Mouse (Mus musculus) neural tube, embryonic 13.5 days (tissue): ENCODE measurements around the gene Gstz1. TPM values are rescaled to one million over a fixed set of nuclear protein-coding genes. Genes with fewer than 3 reads are reported as not detected.

ENCODE experiments used
- ATAC-seq: fragments of 200-750 bp; cut with Nextera tagmentation; 2 replicates; pipeline ENCODE4 v1.8.0; 2017; ENCODE audit warnings: low read depth, mild to moderate bottlenecking, moderate TSS enrichment, moderate library complexity
- H3K27ac ChIP-seq: fragments of 300-500 bp; sonication (generic); replicated peaks from 2 replicates; pipeline ENCODE4 v1.5.1; 2015; ENCODE audit warnings: moderate library complexity, mild to moderate bottlenecking, inconsistent platforms
- H3K27me3 ChIP-seq: fragments of 300-500 bp; sonication (generic); 2 replicates; pipeline ENCODE4 v1.6.1; 2015; ENCODE audit warnings: mild to moderate bottlenecking, inconsistent platforms
- H3K36me3 ChIP-seq: fragments of 300-500 bp; sonication (generic); 2 replicates; pipeline ENCODE4 v1.6.1; 2015; ENCODE audit warnings: mild to moderate bottlenecking, inconsistent platforms
- H3K4me1 ChIP-seq: fragments of 300-500 bp; sonication (generic); replicated peaks from 2 replicates; pipeline ENCODE4 v1.6.1; 2015; ENCODE audit warnings: inconsistent platforms
- H3K4me2 ChIP-seq: fragments of 300-500 bp; sonication (generic); 2 replicates; pipeline ENCODE4 v1.6.1; 2015; ENCODE audit warnings: inconsistent platforms, mild to moderate bottlenecking, moderate library complexity
- H3K4me3 ChIP-seq: fragments of 300-500 bp; sonication (generic); 2 replicates; pipeline ENCODE4 v1.5.1; 2015; ENCODE audit warnings: mild to moderate bottlenecking, inconsistent platforms
- H3K9ac ChIP-seq: fragments of 300-500 bp; sonication (generic); 2 replicates; pipeline ENCODE4 v1.6.1; 2015; ENCODE audit warnings: moderate library complexity, mild to moderate bottlenecking, inconsistent platforms
- H3K9me3 ChIP-seq: fragments of 300-500 bp; sonication (generic); 2 replicates; pipeline ENCODE4 v1.6.1; 2016; ENCODE audit warnings: inconsistent platforms
- WGBS: fragments of 180-500 bp; shearing (Covaris S2); methylation state at CpG from one replicate; pipeline ENCODE4 v1.1.7; 2015; 5-methylcytosine and 5-hydroxymethylcytosine counted together
- polyA plus RNA-seq: library from polyadenylated mRNA; unstranded; fragments of >200 nt; fragmentation: Nextera tagmentation; extraction: Ambion mirVana; gene quantifications from 2 replicates; pipeline ENCODE4 v1.2.1, GENCODE M21; 2015

Gstz1 gene
- 23.6 and 28.0 TPM in 2 replicates for polyA plus RNA-seq

- Histone ChIP-seq H3K4me1 (peaks cover 26% of the 10 kb centered on the region), H3K27me3 (no peaks in the 10 kb centered on the region), H3K4me3 (peak within 1 kb of the TSS; percentile 76), H3K36me3 (peaks cover 8% of the 10 kb centered on the region; the same call in 1 of the 2 replicates), H3K9me3 (no peaks in the 10 kb centered on the region), H3K9ac (peak within 1 kb of the TSS; percentile 76), H3K4me2 (peak within 1 kb of the TSS; percentile 65), H3K27ac (peak within 1 kb of the TSS; percentile 98)
- under 1% methylated on average over 27 of the region's 27 CpGs for WGBS
- peak; percentile 92 for ATAC-seq
These were observed at the start of gene Gstz1 for GRCm38 (mm10) chr12:87146966-87147365. Gene Gstz1, plus strand, starts transcription at chr12:87147165.

- Histone ChIP-seq H3K27ac (no peak overlapping the region), H3K4me1 (peaks cover 11% of the 10 kb centered on the region), H3K9ac (no peak overlapping the region), H3K9me3 (no peaks in the 10 kb centered on the region), H3K36me3 (no peaks in the 10 kb centered on the region), H3K4me3 (no peak overlapping the region), H3K4me2 (no peak overlapping the region), H3K27me3 (peaks cover 39% of the 10 kb centered on the region)
- no peak for ATAC-seq
- 90% methylated on average over 4 of the region's 4 CpGs for WGBS
These were observed 46.6 kb upstream of the Gstz1 start for GRCm38 (mm10) chr12:87100331-87100730.

GRCm38 (mm10) chr12:87102165-87102631 lies 44.8 kb upstream of the Gstz1 start, which contains the start of gene Ngb:
Gene Ngb, minus strand, starts transcription at chr12:87102539.
- no peaks in the 10 kb centered on the region for H3K9me3 ChIP-seq
- peak within 1 kb of the TSS; percentile 53; the same call in 1 of the 2 replicates for H3K9ac ChIP-seq
- no peak; the same call in 1 of the 2 replicates for ATAC-seq
- no peaks in the 10 kb centered on the region for H3K36me3 ChIP-seq
- H3K27me3 ChIP-seq = peaks cover 39% of the 10 kb centered on the region
- H3K27ac ChIP-seq = no peak within 1 kb of the TSS
- peak within 1 kb of the TSS; percentile 36 for H3K4me3 ChIP-seq
- peak within 1 kb of the TSS; percentile 63 for H3K4me2 ChIP-seq
- 3% methylated on average over 32 of the region's 32 CpGs for WGBS
- H3K4me1 ChIP-seq = peaks cover 11% of the 10 kb centered on the region

- ATAC-seq = no peak
- no peak overlapping the region for H3K4me3 ChIP-seq
- 91% methylated on average over 4 of the region's 4 CpGs for WGBS
- peaks cover 14% of the 10 kb centered on the region for H3K4me1 ChIP-seq
- peaks cover 5% of the 10 kb centered on the region; the same call in 1 of the 2 replicates for H3K36me3 ChIP-seq
- H3K27me3 ChIP-seq = peaks cover 39% of the 10 kb centered on the region
- no peak overlapping the region for H3K4me2 ChIP-seq
- no peak overlapping the region for H3K27ac ChIP-seq
- H3K9ac ChIP-seq = no peak overlapping the region
- H3K9me3 ChIP-seq = no peaks in the 10 kb centered on the region
These were observed 43.5 kb upstream of the Gstz1 start for GRCm38 (mm10) chr12:87103471-87103870.

- Histone ChIP-seq H3K4me2 (no peak overlapping the region), H3K36me3 (peaks cover 15% of the 10 kb centered on the region), H3K9me3 (no peaks in the 10 kb centered on the region), H3K27me3 (peaks cover 39% of the 10 kb centered on the region), H3K4me1 (peaks cover 14% of the 10 kb centered on the region), H3K9ac (no peak overlapping the region), H3K27ac (no peak overlapping the region), H3K4me3 (no peak overlapping the region)
- no peak for ATAC-seq
- WGBS = 96% methylated on average over 4 of the region's 4 CpGs
These were observed 42.2 kb upstream of the Gstz1 start for GRCm38 (mm10) chr12:87104796-87105195.

- H3K4me3 ChIP-seq = no peak overlapping the region
These were observed 39.5 kb upstream of the Gstz1 start for GRCm38 (mm10) chr12:87107357-87107977.

GRCm38 (mm10) chr12:87121918-87122589 lies 24.9 kb upstream of the Gstz1 start:
- 92% methylated on average over 4 of the region's 4 CpGs for WGBS

More at GRCm38 (mm10) chr12:87107357-87107977, 39.5 kb upstream of the Gstz1 start:
- Histone ChIP-seq H3K4me1 (peaks cover 5% of the 10 kb centered on the region), H3K9me3 (no peaks in the 10 kb centered on the region), H3K9ac (no peak overlapping the region), H3K36me3 (peaks cover 36% of the 10 kb centered on the region), H3K27me3 (peaks cover 15% of the 10 kb centered on the region), H3K4me2 (no peak overlapping the region), H3K27ac (no peak overlapping the region)
- peak; percentile 19; the same call in 1 of the 2 replicates for ATAC-seq
- WGBS = 42% methylated on average over 3 of the region's 3 CpGs

GRCm38 (mm10) chr12:87127256-87127655 lies 19.7 kb upstream of the Gstz1 start:
- 79% methylated on average over 4 of the region's 4 CpGs for WGBS
- Histone ChIP-seq H3K9ac (no peak overlapping the region), H3K36me3 (peaks cover 58% of the 10 kb centered on the region), H3K27me3 (no peaks in the 10 kb centered on the region), H3K4me3 (no peak overlapping the region), H3K4me2 (no peak overlapping the region), H3K27ac (no peak overlapping the region), H3K4me1 (no peaks in the 10 kb centered on the region), H3K9me3 (no peaks in the 10 kb centered on the region)
- ATAC-seq = no peak

More at GRCm38 (mm10) chr12:87121918-87122589, 24.9 kb upstream of the Gstz1 start:
- H3K27ac ChIP-seq = no peak overlapping the region
- H3K9me3 ChIP-seq = no peaks in the 10 kb centered on the region
- no peaks in the 10 kb centered on the region for H3K27me3 ChIP-seq
- no peak overlapping the region for H3K4me3 ChIP-seq
- H3K4me2 ChIP-seq = no peak overlapping the region
- H3K9ac ChIP-seq = no peak overlapping the region
- peaks cover 52% of the 10 kb centered on the region for H3K36me3 ChIP-seq
- H3K4me1 ChIP-seq = no peaks in the 10 kb centered on the region
- no peak for ATAC-seq

GRCm38 (mm10) chr12:87130224-87130623 lies 16.7 kb upstream of the Gstz1 start:
- ATAC-seq = no peak
- Histone ChIP-seq H3K4me3 (no peak overlapping the region), H3K27me3 (no peaks in the 10 kb centered on the region), H3K27ac (no peak overlapping the region), H3K9ac (no peak overlapping the region), H3K9me3 (no peaks in the 10 kb centered on the region), H3K4me2 (no peak overlapping the region), H3K4me1 (no peaks in the 10 kb centered on the region), H3K36me3 (peaks cover 60% of the 10 kb centered on the region)
- WGBS = 93% methylated on average over 4 of the region's 4 CpGs

GRCm38 (mm10) chr12:87131181-87131580 lies 15.8 kb upstream of the Gstz1 start:
- Histone ChIP-seq H3K27ac (0 out of 2 replicates have a peak overlapping the region, but pooled peaks have one; percentile 28), H3K4me3 (no peak overlapping the region), H3K27me3 (no peaks in the 10 kb centered on the region), H3K4me1 (no peaks in the 10 kb centered on the region), H3K36me3 (peaks cover 64% of the 10 kb centered on the region), H3K9ac (no peak overlapping the region), H3K9me3 (no peaks in the 10 kb centered on the region), H3K4me2 (no peak overlapping the region)
- 59% methylated on average over 2 of the region's 2 CpGs for WGBS
- no peak for ATAC-seq

GRCm38 (mm10) chr12:87131619-87132018 lies 15.3 kb upstream of the Gstz1 start:
- Histone ChIP-seq H3K27ac (0 out of 2 replicates have a peak overlapping the region, but pooled peaks have one; percentile 28), H3K4me1 (no peaks in the 10 kb centered on the region), H3K36me3 (peaks cover 64% of the 10 kb centered on the region), H3K27me3 (no peaks in the 10 kb centered on the region), H3K9me3 (no peaks in the 10 kb centered on the region), H3K4me2 (no peak overlapping the region), H3K9ac (no peak overlapping the region), H3K4me3 (no peak overlapping the region)
- WGBS = 77% methylated on average over 3 of the region's 3 CpGs
- ATAC-seq = no peak

GRCm38 (mm10) chr12:87132210-87132609 lies 14.8 kb upstream of the Gstz1 start:
- ATAC-seq = no peak
- 96% methylated on average over 6 of the region's 6 CpGs for WGBS
- Histone ChIP-seq H3K4me3 (no peak overlapping the region), H3K9ac (no peak overlapping the region), H3K27me3 (no peaks in the 10 kb centered on the region), H3K4me1 (no peaks in the 10 kb centered on the region), H3K36me3 (peaks cover 61% of the 10 kb centered on the region), H3K9me3 (no peaks in the 10 kb centered on the region), H3K27ac (no peak overlapping the region), H3K4me2 (no peak overlapping the region)
